ENCODE assay signal across 16 mouse cellular contexts in the genomic region with DNA sequence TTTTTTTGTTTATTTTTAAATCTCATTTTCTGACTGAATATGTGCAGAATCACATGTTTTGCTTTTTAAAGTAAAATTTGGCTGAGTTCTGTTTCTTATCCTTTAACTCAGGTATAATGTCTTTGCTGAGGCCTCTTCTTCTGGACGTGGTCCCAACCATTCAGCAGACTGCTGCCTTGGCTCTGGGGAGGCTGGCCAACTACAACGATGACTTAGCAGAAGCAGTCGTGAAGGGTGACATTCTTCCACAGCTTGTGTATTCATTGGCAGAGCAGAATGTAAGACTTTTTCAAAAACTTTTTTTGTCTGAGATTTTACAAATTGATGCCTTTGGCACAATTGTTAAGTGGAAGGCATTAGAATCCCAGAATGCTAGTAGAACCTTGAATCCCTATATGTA. TPM values are rescaled to one million over a fixed set of nuclear protein-coding genes. Genes with fewer than 3 reads are reported as not detected.
"Had no signal": no experiment of that assay in that cellular context is flagged by ENCODE, and none has a peak within 500 bp of the region (broad histone marks: within the 10 kb centered on the region; RNA-seq: fewer than 3 reads in every experiment).

No protein-coding gene starts in this region.

- H3K4me2 ChIP-seq: liver, embryonic 11.5 days; liver, embryonic 15.5 days; lung, embryonic 14.5 days; midbrain, embryonic 12.5 days had no signal

- H3K4me1 ChIP-seq: limb, embryonic 10.5 days; liver, embryonic 15.5 days; midbrain, embryonic 12.5 days had no signal

- H3K9ac ChIP-seq: liver, embryonic 15.5 days; lung, embryonic 14.5 days; midbrain, embryonic 12.5 days had no signal

- H3K9me3 ChIP-seq: limb, embryonic 10.5 days; liver, embryonic 15.5 days; midbrain, embryonic 12.5 days had no signal

- H3K4me3 ChIP-seq: limb, embryonic 10.5 days; liver, embryonic 15.5 days; midbrain, embryonic 12.5 days had no signal

- DNase-seq: kidney, adult 8-10 months; kidney, postnatal 25 days; lung, embryonic 14.5 days; lung, postnatal 10 days; lung, postnatal 4 days; thymus, adult 18-20 months; thymus, postnatal 25 days had no signal

- H3K36me3 ChIP-seq: limb, embryonic 10.5 days; liver, embryonic 15.5 days; midbrain, embryonic 12.5 days had no signal

- H3K27ac ChIP-seq: limb, embryonic 10.5 days; liver, embryonic 15.5 days; midbrain, embryonic 12.5 days had no signal

- ATAC-seq: intestine, postnatal 0 days had no signal

- H3K27me3 ChIP-seq: liver, embryonic 15.5 days; midbrain, embryonic 12.5 days had no signal

RNA-seq across cellular contexts. Expression of a gene that starts 16.5 kb away (rescaled TPM):
- total RNA-seq: megakaryocyte, adult 5-6 weeks; midbrain, postnatal 0 days had no signal
- polyA plus RNA-seq: intestine, postnatal 0 days; kidney, embryonic 16.5 days; limb, embryonic 10.5 days; liver, embryonic 11.5 days; liver, embryonic 15.5 days; midbrain, postnatal 0 days; neural tube, embryonic 14.5 days had no signal
